Mouse (Mus musculus) myocyte (in vitro differentiated cells): ENCODE results near the gene Prkg1. TPM values are rescaled to one million over a fixed set of nuclear protein-coding genes. Genes with fewer than 3 reads are reported as not detected.

Experiments
- H3K27me3 ChIP-seq: one replicate; pipeline ENCODE4 v1.6.1; 2011; ENCODE audit not compliant: control insufficient read depth, insufficient read depth, insufficient read length
- H3K36me3 ChIP-seq: one replicate; pipeline ENCODE4 v1.6.1; 2011; ENCODE audit not compliant: control insufficient read depth, insufficient read depth
- H3K4me2 ChIP-seq: one replicate; pipeline ENCODE4 v1.6.1; 2011; ENCODE audit warnings: low read depth, control low read depth
- H3K4me3 ChIP-seq: one replicate; pipeline ENCODE4 v1.5.1; 2011; ENCODE audit warnings: mild to moderate bottlenecking, control low read depth, moderate library complexity
- H3K79me2 ChIP-seq: one replicate; pipeline ENCODE4 v1.6.1; 2011; ENCODE audit not compliant: control insufficient read depth, insufficient read depth
- H3ac ChIP-seq: one replicate; pipeline ENCODE4 v1.6.1; 2011; ENCODE audit not compliant: control insufficient read depth, insufficient read length
- CEBPB ChIP-seq: IDR thresholded peaks from 2 replicates; pipeline ENCODE4 v1.6.1; 2011; ENCODE audit warnings: mild to moderate bottlenecking, moderate library complexity; ENCODE audit not compliant: poor library complexity, insufficient read depth, severe bottlenecking
- E2F4 ChIP-seq: IDR thresholded peaks from one replicate; pipeline ENCODE4 v1.6.1; 2011; ENCODE audit warnings: mild to moderate bottlenecking, control low read depth, moderate library complexity; ENCODE audit not compliant: insufficient read depth
- MAX ChIP-seq: IDR thresholded peaks from one replicate; pipeline ENCODE4 v1.6.1; 2011; ENCODE audit warnings: low read depth, mild to moderate bottlenecking, control low read depth
- MYOD1 ChIP-seq, 3 experiments: IDR thresholded peaks; one replicate each; pipeline ENCODE4 v1.6.1; 2011; ENCODE audit warnings: control low read depth in 2 of 3, low read depth in 2 of 3, mild to moderate bottlenecking in 2 of 3, moderate library complexity in 1 of 3; ENCODE audit not compliant: insufficient read length in 2 of 3, control insufficient read depth in 1 of 3
- MYOG ChIP-seq, 3 experiments: IDR thresholded peaks; one replicate each; pipeline ENCODE4 v1.6.1; 2011; ENCODE audit warnings: control low read depth in 2 of 3, low read depth in 2 of 3, mild to moderate bottlenecking in 2 of 3; ENCODE audit not compliant: insufficient read length in 2 of 3, control insufficient read depth in 1 of 3, insufficient read depth in 1 of 3
- POLR2A ChIP-seq: IDR thresholded peaks from one replicate; pipeline ENCODE4 v1.6.1; 2011; ENCODE audit warnings: low read depth, mild to moderate bottlenecking, control low read depth, moderate library complexity; ENCODE audit not compliant: insufficient read length
- POLR2AphosphoS2 ChIP-seq: IDR thresholded peaks from one replicate; pipeline ENCODE4 v1.6.1; 2011; ENCODE audit warnings: low read depth, control low read depth; ENCODE audit not compliant: insufficient read length
- REST ChIP-seq: IDR thresholded peaks from one replicate; pipeline ENCODE4 v1.6.1; 2011; ENCODE audit warnings: mild to moderate bottlenecking, control low read depth, moderate library complexity; ENCODE audit not compliant: insufficient read depth, insufficient read length
- SRF ChIP-seq: IDR thresholded peaks from one replicate; pipeline ENCODE4 v1.6.1; 2011; ENCODE audit warnings: low read depth; ENCODE audit not compliant: control insufficient read depth, insufficient read length
- TCF12 ChIP-seq: IDR thresholded peaks from one replicate; pipeline ENCODE4 v1.6.1; 2011; ENCODE audit warnings: mild to moderate bottlenecking, control low read depth; ENCODE audit not compliant: poor library complexity, insufficient read depth, severe bottlenecking
- TCF3 ChIP-seq: IDR thresholded peaks from one replicate; pipeline ENCODE4 v1.6.1; 2011; ENCODE audit warnings: low read depth, control low read depth; ENCODE audit not compliant: insufficient read length
- USF1 ChIP-seq: IDR thresholded peaks from one replicate; pipeline ENCODE4 v1.6.1; 2011; ENCODE audit warnings: low read depth, mild to moderate bottlenecking, control low read depth, moderate library complexity
- polyA plus RNA-seq: library from polyadenylated mRNA; unstranded; fragments of >200 nt; fragmentation: generic; extraction: Trizol; gene quantifications from one replicate; pipeline ENCODE4 v1.2.1, GENCODE M21; 2012; ENCODE audit warnings: missing spikeins

The Prkg1 gene
- polyA plus RNA-seq, 1 experiment, result 1.7 TPM

- no peaks in the 10 kb centered on the region for H3K36me3 ChIP-seq
- no peak overlapping the region for H3ac ChIP-seq
- peak overlapping the region; percentile 27 for H3K4me2 ChIP-seq
- H3K4me3 ChIP-seq, result no peak overlapping the region
- peak in 1 of 3 experiments; percentile 84 for TF ChIP-seq MYOG (IDR thresholded peaks at IDR 0.05; ENCODE audit: control insufficient read depth in 1 of 3, insufficient read depth in 1 of 3, insufficient read length in 2 of 3, low read depth in 2 of 3)
- TF ChIP-seq TCF12, result peak; percentile 3
- no peak for TF ChIP-seq USF1
- TF ChIP-seq MYOD1 (IDR thresholded peaks at IDR 0.05; ENCODE audit: control insufficient read depth in 1 of 3, insufficient read length in 2 of 3, low read depth in 2 of 3), result peak in 2 of 3 experiments; percentile 45 to 57
- no peaks in the 10 kb centered on the region for H3K27me3 ChIP-seq
- no peaks in the 10 kb centered on the region for H3K79me2 ChIP-seq
These were observed 26.9 kb upstream of the Prkg1 start for GRCm38 (mm10) chr19:31791724-31792123.

GRCm38 (mm10) chr19:31781521-31782018 is 16.7 kb upstream of the Prkg1 start:
- Histone ChIP-seq H3K4me3 (no peak overlapping the region), H3K79me2 (no peaks in the 10 kb centered on the region), H3K4me2 (no peak overlapping the region), H3K36me3 (no peaks in the 10 kb centered on the region), H3ac (no peak overlapping the region), H3K27me3 (no peaks in the 10 kb centered on the region)
- TF ChIP-seq MYOG (IDR thresholded peaks at IDR 0.05; ENCODE audit: control insufficient read depth in 1 of 3, insufficient read depth in 1 of 3, insufficient read length in 2 of 3, low read depth in 2 of 3) (no peak), SRF (no peak), MAX (no peak), USF1 (no peak), REST (no peak)

GRCm38 (mm10) chr19:31781077-31781476 is 16.2 kb upstream of the Prkg1 start:
- no peak for TF ChIP-seq E2F4
- TF ChIP-seq POLR2A, result no peak
- no peak for TF ChIP-seq MYOD1 (IDR thresholded peaks at IDR 0.05; ENCODE audit: control insufficient read depth in 1 of 3, insufficient read length in 2 of 3, low read depth in 2 of 3)
- no peak for TF ChIP-seq TCF3
- no peak for TF ChIP-seq CEBPB
- TF ChIP-seq POLR2AphosphoS2, result no peak
- TF ChIP-seq MAX, result no peak
- no peak for TF ChIP-seq TCF12
- no peak for TF ChIP-seq SRF
- no peak for TF ChIP-seq REST
- TF ChIP-seq MYOG (IDR thresholded peaks at IDR 0.05; ENCODE audit: control insufficient read depth in 1 of 3, insufficient read depth in 1 of 3, insufficient read length in 2 of 3, low read depth in 2 of 3), result no peak
- no peak for TF ChIP-seq USF1
- Histone ChIP-seq H3K27me3 (no peaks in the 10 kb centered on the region), H3K79me2 (no peaks in the 10 kb centered on the region), H3K4me2 (no peak overlapping the region), H3K4me3 (no peak overlapping the region), H3K36me3 (no peaks in the 10 kb centered on the region), H3ac (no peak overlapping the region)

- H3K27me3 ChIP-seq, result no peaks in the 10 kb centered on the region
- no peaks in the 10 kb centered on the region for H3K36me3 ChIP-seq
- H3K79me2 ChIP-seq, result no peaks in the 10 kb centered on the region
- no peak overlapping the region for H3K4me3 ChIP-seq
- TF ChIP-seq MYOG (IDR thresholded peaks at IDR 0.05; ENCODE audit: control insufficient read depth in 1 of 3, insufficient read depth in 1 of 3, insufficient read length in 2 of 3, low read depth in 2 of 3), result no peak
- no peak for TF ChIP-seq TCF12
- H3K4me2 ChIP-seq, result no peak overlapping the region
- H3ac ChIP-seq, result no peak overlapping the region
These were observed 15.4 kb upstream of the Prkg1 start for GRCm38 (mm10) chr19:31780222-31780621.

- H3K4me2 ChIP-seq, result no peak overlapping the region
- TF ChIP-seq SRF, result no peak
- no peak for TF ChIP-seq MAX
- TF ChIP-seq TCF3, result no peak
- no peak for TF ChIP-seq REST
- TF ChIP-seq MYOG (IDR thresholded peaks at IDR 0.05; ENCODE audit: control insufficient read depth in 1 of 3, insufficient read depth in 1 of 3, insufficient read length in 2 of 3, low read depth in 2 of 3), result no peak
- H3K4me3 ChIP-seq, result no peak overlapping the region
- no peaks in the 10 kb centered on the region for H3K27me3 ChIP-seq
- H3ac ChIP-seq, result no peak overlapping the region
- H3K79me2 ChIP-seq, result no peaks in the 10 kb centered on the region
- H3K36me3 ChIP-seq, result no peaks in the 10 kb centered on the region
These were observed 14.2 kb upstream of the Prkg1 start for GRCm38 (mm10) chr19:31779021-31779420.

- H3K79me2 ChIP-seq, result no peaks in the 10 kb centered on the region
- no peaks in the 10 kb centered on the region for H3K36me3 ChIP-seq
- no peaks in the 10 kb centered on the region for H3K27me3 ChIP-seq
- TF ChIP-seq E2F4 (no peak), USF1 (no peak), POLR2AphosphoS2 (no peak), POLR2A (no peak)
- no peak overlapping the region for H3ac ChIP-seq
- no peak overlapping the region for H3K4me2 ChIP-seq
- H3K4me3 ChIP-seq, result no peak overlapping the region
These were observed 2.2 kb upstream of the Prkg1 start for GRCm38 (mm10) chr19:31767004-31767403.
